Mouse (Mus musculus) CD8-positive naive resting alpha-beta T cell, adult 2 months (primary cell): ENCODE results near the gene Plxnb3.

Experiments used
- DNase-seq, 2 experiments: peaks; one replicate each; pipeline ENCODE4 v3.0.0; 2022; ENCODE audit warnings: low read depth in 2 of 2, low spot score in 2 of 2

Gene Plxnb3

GRCm38 (mm10) chrX:73782227-73782626 is 25.3 kb downstream of the Plxnb3 start:
- DNase-seq = no peak

GRCm38 (mm10) chrX:73785666-73786065 is 28.8 kb downstream of the Plxnb3 start:
- no peak for DNase-seq

DNA sequence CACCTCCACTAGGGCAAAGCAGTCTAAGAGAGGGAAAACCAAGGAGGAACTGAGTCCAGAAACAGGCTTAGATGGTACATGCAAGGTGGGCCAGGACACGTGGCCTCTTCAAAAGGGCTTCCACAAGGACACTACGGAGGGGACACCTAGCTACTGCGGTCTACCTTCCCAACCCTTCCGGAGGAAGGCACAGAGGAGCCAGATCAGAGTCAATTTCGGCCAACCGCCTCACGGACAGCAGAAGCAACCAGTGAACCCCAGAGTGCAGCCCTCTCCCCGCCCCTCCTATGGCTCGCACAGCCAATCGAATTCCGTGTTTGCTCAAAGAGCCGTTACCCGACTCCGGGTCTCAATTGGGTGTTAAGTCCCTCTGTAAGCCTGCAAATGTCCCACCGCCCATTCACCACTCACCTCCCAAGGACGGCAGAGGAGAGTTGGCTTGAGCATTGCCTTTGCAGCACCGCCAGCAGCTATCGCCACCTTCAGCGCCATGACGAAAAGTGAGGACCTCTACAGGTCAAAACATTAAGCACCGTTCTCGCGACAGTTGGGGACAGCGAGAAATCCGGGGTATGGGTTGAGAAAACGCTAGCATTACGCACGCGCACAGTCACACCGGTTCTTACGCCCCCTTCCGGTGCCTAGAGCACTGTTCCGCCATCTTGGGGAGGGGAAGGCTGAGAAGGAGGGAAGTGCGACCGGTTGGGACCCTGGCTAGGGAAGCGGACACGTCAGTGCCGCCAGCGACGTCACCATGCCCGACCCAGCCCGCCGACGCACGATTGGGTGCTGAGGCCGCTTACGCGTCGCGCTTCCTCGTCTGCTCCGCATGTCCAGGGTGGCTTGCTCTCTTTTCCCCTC is 29.7 kb downstream of the Plxnb3 start, which contains the start of the genes Idh3g and Ssr4:
Idh3g (minus strand) TSS at position 534 of the 861 bp plus-strand sequence.
Ssr4 (plus strand) TSS at position 665 of the 861 bp plus-strand sequence.
- DNase-seq = peak; percentile 88 to 94

- DNase-seq = no peak
Observed at GRCm38 (mm10) chrX:73787225-73787558, 30.3 kb downstream of the Plxnb3 start.

DNA sequence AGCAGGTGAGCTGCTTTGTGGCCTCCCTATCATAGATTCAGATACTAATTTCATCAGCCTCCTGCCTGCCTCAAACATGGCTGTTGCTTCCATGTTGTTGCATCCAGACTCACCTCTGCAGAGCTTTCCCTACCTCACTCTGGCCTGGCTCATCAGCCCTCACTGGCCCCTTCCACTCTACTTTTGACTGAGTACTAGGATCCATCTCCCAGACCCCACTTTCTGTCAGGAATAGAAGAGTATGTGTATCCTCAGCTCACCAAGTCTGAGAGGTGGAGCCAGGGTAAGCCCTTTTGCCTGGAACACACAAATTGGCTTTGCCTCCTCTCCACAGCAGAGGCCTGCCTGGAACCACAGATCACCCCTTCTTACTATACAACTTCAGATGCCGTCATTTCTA is 31.6 kb downstream of the Plxnb3 start:
- no peak for DNase-seq

DNA sequence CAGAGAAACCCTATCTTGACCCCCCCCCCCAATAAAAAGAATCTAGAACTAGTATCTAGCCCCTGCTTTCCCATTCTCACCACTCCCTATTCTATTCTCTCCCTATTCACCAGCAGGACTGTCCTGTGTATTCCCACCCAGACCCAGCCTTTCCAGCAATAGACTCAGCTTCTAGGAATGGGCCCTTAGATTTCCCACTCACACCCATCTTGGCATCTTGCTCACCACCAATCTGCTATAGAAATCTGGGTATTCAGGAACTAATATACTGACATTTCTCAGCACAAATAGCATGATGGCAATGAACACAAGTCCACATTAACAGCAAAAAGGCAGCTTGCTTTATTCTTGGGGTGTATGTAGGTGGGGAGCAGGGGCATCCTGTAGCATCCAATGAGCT is 36.1 kb downstream of the Plxnb3 start:
- no peak for DNase-seq

DNA sequence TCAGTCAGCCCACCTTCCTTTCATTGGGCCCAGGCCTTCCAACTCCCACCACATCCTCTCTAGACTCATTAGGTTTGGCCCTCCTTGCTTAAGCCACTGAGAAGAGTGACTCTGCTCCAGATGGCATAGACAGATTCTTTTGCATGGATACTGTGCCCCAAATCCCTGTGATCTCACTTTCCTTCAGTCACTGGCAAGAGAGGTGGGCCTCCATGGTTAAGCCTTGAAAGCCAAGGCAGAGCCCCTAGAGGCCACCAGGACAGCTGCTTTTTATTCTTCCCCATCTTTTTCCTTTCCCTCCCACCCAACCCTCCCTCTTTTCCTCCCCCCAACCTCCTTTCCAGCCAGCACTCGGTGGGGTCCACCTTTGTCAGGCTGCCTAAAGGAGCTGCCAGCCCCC is 36.6 kb downstream of the Plxnb3 start:
- DNase-seq = no peak

DNA sequence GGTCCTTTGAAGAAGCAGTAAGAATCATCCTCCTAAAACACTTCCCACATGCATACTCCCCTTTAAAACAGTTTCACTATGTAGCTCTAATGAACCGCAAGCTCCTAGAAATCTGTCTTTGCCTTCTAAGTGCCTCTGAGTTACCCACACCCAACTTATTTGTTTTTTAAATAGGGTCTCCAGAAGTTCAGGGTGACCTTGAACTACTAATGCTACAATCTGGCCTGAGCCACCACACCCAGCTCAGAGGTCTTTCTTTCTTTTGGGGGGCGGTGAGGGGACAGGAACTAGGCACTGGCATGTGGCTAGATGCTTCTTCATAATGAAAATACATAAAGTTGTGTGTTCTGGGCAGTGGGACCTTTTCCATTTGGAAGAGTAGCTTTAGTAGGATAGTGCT is 40.6 kb downstream of the Plxnb3 start:
- DNase-seq = no peak

DNA sequence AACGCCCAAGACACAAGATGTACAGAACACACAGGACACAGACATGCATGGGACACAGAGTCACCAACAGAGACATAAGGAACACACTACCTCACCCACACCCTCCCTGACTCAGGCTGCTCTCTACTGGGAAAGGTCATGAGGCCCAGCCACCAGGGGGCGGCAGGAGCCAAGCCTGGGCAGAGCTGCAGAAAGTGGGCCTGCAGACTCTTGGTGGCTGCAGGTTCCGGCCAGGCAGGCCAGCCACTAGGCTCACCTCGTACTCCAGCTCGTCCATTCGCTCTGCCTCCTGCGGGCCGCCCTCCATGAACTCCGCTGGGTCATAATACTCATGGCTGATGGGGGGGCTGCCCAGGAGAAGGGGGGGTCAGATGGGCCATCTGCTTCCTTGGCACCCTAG is 41.6 kb downstream of the Plxnb3 start:
- DNase-seq = peak; percentile 51 to 63

DNA sequence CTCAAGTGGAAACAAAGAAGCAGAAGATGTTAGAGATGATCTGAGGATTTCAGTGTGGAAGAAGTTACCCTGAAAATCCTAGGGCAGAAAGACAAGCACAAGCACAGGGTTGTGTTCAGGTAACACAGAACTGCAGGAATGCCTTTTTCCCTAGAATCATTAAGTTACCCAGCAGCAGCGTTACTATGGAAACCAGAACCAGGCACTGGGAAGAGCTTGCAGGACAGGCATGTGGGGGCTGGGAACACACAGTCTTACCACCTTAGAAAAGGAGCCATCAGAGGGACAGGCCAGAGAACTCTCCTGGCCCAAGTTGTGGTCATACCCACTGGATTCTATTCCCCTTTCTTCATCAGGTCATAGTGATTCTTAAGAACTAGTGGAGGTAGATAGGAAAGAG is 48.9 kb downstream of the Plxnb3 start:
- no peak for DNase-seq

- DNase-seq = no peak
Observed at GRCm38 (mm10) chrX:73815072-73815471, 58.2 kb downstream of the Plxnb3 start.

DNA sequence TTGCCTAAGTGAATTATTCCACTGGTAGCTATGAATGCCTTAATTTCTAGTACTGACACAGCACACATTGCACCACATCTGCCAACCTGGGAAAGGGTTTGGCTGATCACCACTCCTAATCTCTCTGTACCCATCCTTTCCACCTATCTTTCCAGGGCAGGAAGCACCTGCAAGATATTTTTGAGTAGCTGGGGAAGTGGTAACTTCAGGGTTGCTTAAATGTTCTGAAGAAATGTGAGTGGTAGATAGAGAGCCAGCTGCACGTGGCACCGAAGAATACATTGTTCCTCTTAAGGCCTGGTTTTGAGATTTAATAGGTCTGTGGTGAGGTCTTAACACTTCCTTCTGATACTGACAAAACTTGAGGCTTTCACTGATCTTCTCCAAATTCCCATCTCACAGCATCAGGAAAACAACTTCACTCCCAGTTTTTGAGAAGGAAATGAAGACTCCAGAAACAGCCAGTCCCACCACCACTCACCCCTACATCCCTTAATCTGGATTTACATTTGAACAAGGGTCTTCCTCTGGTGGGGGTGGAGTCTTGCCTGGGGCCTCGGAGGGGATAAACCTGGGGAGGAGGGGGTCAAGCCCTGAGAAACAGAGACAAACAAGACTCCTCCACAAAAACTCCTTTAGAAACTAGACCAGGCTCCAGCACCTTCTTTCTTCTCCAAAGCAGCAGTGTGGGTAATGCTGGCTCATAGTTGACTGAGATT is 59.9 kb downstream of the Plxnb3 start:
- no peak for DNase-seq
